Mouse (Mus musculus): ENCODE measurements around the gene Npas3. TPM values are rescaled to one million over a fixed set of nuclear protein-coding genes. Genes with fewer than 3 reads are reported as not detected.

Gene Npas3
- polyA plus RNA-seq, 1 experiment from 2014 or later = 0.61 TPM

GRCm38 (mm10) chr12:54101307-54101870 lies 852.9 kb downstream of the Npas3 start:
- no peak for DNase-seq (ENCODE audit: low spot score)
- H3K27ac ChIP-seq (replicated peaks) = no peak overlapping the region
- no peak for TF ChIP-seq CTCF (IDR thresholded peaks at IDR 0.05; ENCODE audit: low read depth)
- no peak for TF ChIP-seq EP300 (optimal IDR thresholded peaks at IDR 0.05)

DNA sequence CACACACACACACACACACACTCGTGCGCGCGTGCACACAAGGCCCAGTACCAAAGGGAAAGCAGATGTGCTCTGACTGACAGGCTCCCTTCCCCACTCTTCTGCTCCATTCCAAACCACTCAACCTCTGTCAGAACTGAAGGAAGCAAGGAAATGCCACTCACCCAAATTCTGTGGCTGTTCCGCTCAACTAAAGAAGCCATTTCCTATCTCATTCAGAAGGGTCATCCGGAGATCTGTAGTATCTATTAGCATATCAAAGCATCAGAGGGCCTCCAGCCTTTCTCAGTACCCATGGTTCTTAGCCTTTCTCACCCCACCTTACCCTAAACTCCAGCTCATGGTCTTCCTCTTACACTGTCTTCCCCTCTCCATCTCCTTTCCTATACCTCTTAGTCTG lies 854.0 kb downstream of the Npas3 start:
- Histone ChIP-seq H3K36me3 (ENCODE audit: control insufficient read depth, insufficient read depth, low read length) (no peaks in the 10 kb centered on the region), H3K9ac (ENCODE audit: low read length) (no peak overlapping the region), H3K27ac (replicated peaks) (no peak overlapping the region), H3K9me3 (ENCODE audit: control insufficient read depth, low read length) (no peaks in the 10 kb centered on the region), H3K4me3 (ENCODE audit: low read depth, low read length) (no peak overlapping the region), H3K4me2 (replicated peaks; ENCODE audit: low read depth) (no peak overlapping the region), H3K4me1 (replicated peaks; ENCODE audit: control insufficient read depth, insufficient read depth) (no peaks in the 10 kb centered on the region), H3K27me3 (ENCODE audit: control insufficient read depth, insufficient read depth, low read length) (no peaks in the 10 kb centered on the region)
- ATAC-seq (ENCODE audit: low FRiP score, low TSS enrichment) = no peak
- DNase-seq (ENCODE audit: low spot score) = no peak
- TF ChIP-seq EP300 (optimal IDR thresholded peaks at IDR 0.05) (no peak), CTCF (IDR thresholded peaks at IDR 0.05; ENCODE audit: low read depth) (no peak)
- WGBS = 79% methylated on average over 6 of the region's 6 CpGs

More at GRCm38 (mm10) chr12:54101307-54101870, 852.9 kb downstream of the Npas3 start:
- no peak for ATAC-seq (ENCODE audit: low FRiP score, low TSS enrichment)
- no peaks in the 10 kb centered on the region for H3K4me1 ChIP-seq (replicated peaks; ENCODE audit: control insufficient read depth, insufficient read depth)
- 72% methylated on average over 5 of the region's 5 CpGs for WGBS
- H3K9ac ChIP-seq (ENCODE audit: low read length) = no peak overlapping the region
- H3K36me3 ChIP-seq (ENCODE audit: control insufficient read depth, insufficient read depth, low read length) = no peaks in the 10 kb centered on the region
- no peak overlapping the region for H3K4me2 ChIP-seq (replicated peaks; ENCODE audit: low read depth)
- no peaks in the 10 kb centered on the region for H3K27me3 ChIP-seq (ENCODE audit: control insufficient read depth, insufficient read depth, low read length)
- H3K9me3 ChIP-seq (ENCODE audit: control insufficient read depth, low read length) = no peaks in the 10 kb centered on the region
- no peak overlapping the region for H3K4me3 ChIP-seq (ENCODE audit: low read depth, low read length)

GRCm38 (mm10) chr12:54105531-54105930 lies 857.1 kb downstream of the Npas3 start:
- DNase-seq (ENCODE audit: low spot score) (no peak), ATAC-seq (ENCODE audit: low FRiP score, low TSS enrichment) (0 out of 2 replicates have a peak, but pooled peaks have one; percentile 8)
- Histone ChIP-seq H3K27ac (replicated peaks) (no peak overlapping the region), H3K4me3 (ENCODE audit: low read depth, low read length) (no peak overlapping the region), H3K4me2 (replicated peaks; ENCODE audit: low read depth) (no peak overlapping the region), H3K36me3 (ENCODE audit: control insufficient read depth, insufficient read depth, low read length) (no peaks in the 10 kb centered on the region), H3K27me3 (ENCODE audit: control insufficient read depth, insufficient read depth, low read length) (no peaks in the 10 kb centered on the region), H3K4me1 (replicated peaks; ENCODE audit: control insufficient read depth, insufficient read depth) (no peaks in the 10 kb centered on the region), H3K9ac (ENCODE audit: low read length) (no peak overlapping the region), H3K9me3 (ENCODE audit: control insufficient read depth, low read length) (no peaks in the 10 kb centered on the region)
- 33% methylated on average over 5 of the region's 5 CpGs for WGBS
- no peak for TF ChIP-seq EP300 (optimal IDR thresholded peaks at IDR 0.05)
- peak; percentile 63 for TF ChIP-seq CTCF (IDR thresholded peaks at IDR 0.05; ENCODE audit: low read depth)

DNA sequence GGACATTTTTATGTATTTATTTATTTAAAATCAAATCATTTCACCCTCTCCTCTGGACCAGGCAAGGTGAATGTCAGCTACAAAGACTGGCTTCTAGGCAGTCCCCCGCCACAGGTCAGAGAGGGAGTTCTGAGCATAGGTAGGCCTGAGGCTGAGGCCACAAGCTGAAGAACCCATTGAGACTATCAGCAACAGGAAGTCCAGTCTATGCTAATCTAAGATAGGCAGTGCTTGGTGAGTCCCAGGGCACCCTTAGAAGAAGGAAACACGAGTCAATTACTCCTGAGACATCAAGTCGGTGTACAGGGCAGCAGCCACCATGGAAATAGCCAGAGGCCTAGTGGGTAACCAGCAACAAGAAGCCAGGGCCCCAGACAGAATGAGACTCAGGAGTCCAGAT lies 857.5 kb downstream of the Npas3 start:
- DNase-seq (ENCODE audit: low spot score) = no peak
- no peaks in the 10 kb centered on the region for H3K4me1 ChIP-seq (replicated peaks; ENCODE audit: control insufficient read depth, insufficient read depth)
- no peak overlapping the region for H3K27ac ChIP-seq (replicated peaks)
- WGBS = 84% methylated on average over 3 of the region's 3 CpGs
- H3K9me3 ChIP-seq (ENCODE audit: control insufficient read depth, low read length) = no peaks in the 10 kb centered on the region
- no peak overlapping the region for H3K4me2 ChIP-seq (replicated peaks; ENCODE audit: low read depth)
- H3K4me3 ChIP-seq (ENCODE audit: low read depth, low read length) = no peak overlapping the region
- no peaks in the 10 kb centered on the region for H3K36me3 ChIP-seq (ENCODE audit: control insufficient read depth, insufficient read depth, low read length)
- peak; percentile 60; the same call in 1 of the 2 replicates for ATAC-seq (ENCODE audit: low FRiP score, low TSS enrichment)
- H3K9ac ChIP-seq (ENCODE audit: low read length) = no peak overlapping the region
- TF ChIP-seq EP300 (optimal IDR thresholded peaks at IDR 0.05) = no peak
- TF ChIP-seq CTCF (IDR thresholded peaks at IDR 0.05; ENCODE audit: low read depth) = no peak
- no peaks in the 10 kb centered on the region for H3K27me3 ChIP-seq (ENCODE audit: control insufficient read depth, insufficient read depth, low read length)

DNA sequence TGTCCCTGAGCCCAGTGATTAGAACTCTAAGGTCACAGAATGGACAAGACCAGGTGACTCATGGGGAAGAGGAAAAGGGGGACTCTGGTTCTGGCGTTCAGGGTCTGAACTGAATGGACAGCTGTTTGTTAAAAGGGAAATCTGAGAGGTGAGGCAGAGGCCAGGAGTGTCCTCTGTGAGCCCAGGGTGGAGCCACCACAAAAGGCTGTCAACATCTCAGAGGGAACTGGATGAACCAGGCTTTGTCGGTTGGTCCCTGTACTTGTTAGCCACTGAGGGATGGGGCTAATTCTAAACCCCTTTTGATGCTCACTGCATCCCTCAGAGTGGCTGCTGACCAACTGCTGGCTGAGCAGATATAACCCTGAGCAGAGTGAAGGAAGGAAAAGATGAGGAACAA lies 861.9 kb downstream of the Npas3 start:
- 28% methylated on average over 2 of the region's 2 CpGs for WGBS
- no peak overlapping the region for H3K9ac ChIP-seq (ENCODE audit: low read length)
- no peak for DNase-seq (ENCODE audit: low spot score)
- no peak overlapping the region for H3K4me2 ChIP-seq (replicated peaks; ENCODE audit: low read depth)
- no peaks in the 10 kb centered on the region for H3K4me1 ChIP-seq (replicated peaks; ENCODE audit: control insufficient read depth, insufficient read depth)
- H3K36me3 ChIP-seq (ENCODE audit: control insufficient read depth, insufficient read depth, low read length) = no peaks in the 10 kb centered on the region
- TF ChIP-seq CTCF (IDR thresholded peaks at IDR 0.05; ENCODE audit: low read depth) = no peak
- no peak for TF ChIP-seq EP300 (optimal IDR thresholded peaks at IDR 0.05)
- H3K27ac ChIP-seq (replicated peaks) = no peak overlapping the region
- ATAC-seq (ENCODE audit: low FRiP score, low TSS enrichment) = no peak
- no peak overlapping the region for H3K4me3 ChIP-seq (ENCODE audit: low read depth, low read length)
- H3K27me3 ChIP-seq (ENCODE audit: control insufficient read depth, insufficient read depth, low read length) = no peaks in the 10 kb centered on the region
- no peaks in the 10 kb centered on the region for H3K9me3 ChIP-seq (ENCODE audit: control insufficient read depth, low read length)

DNA sequence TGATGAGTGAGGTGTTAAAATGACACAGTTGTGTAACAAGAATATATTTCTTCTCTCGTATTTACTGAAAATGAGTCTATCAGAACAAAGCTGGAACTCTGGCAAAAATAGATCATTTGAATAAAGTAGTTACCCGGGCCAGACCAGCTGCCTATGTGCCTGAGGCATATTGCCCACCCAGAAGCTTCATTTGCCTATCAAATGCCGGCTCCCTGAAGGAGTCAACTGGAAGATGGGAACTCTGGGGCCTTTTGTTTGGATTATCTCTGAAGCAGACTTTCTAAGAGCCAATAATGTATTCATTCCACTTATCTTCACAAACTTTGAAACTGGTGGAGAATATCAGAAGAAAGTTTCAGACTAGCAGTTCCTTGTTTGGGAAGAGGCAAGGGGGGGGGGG lies 862.5 kb downstream of the Npas3 start:
- Histone ChIP-seq H3K27me3 (ENCODE audit: control insufficient read depth, insufficient read depth, low read length) (no peaks in the 10 kb centered on the region), H3K36me3 (ENCODE audit: control insufficient read depth, insufficient read depth, low read length) (no peaks in the 10 kb centered on the region), H3K4me3 (ENCODE audit: low read depth, low read length) (no peak overlapping the region), H3K9ac (ENCODE audit: low read length) (no peak overlapping the region), H3K4me2 (replicated peaks; ENCODE audit: low read depth) (no peak overlapping the region), H3K9me3 (ENCODE audit: control insufficient read depth, low read length) (no peaks in the 10 kb centered on the region), H3K27ac (replicated peaks) (no peak overlapping the region), H3K4me1 (replicated peaks; ENCODE audit: control insufficient read depth, insufficient read depth) (no peaks in the 10 kb centered on the region)
- WGBS = 42% methylated on average over 3 of the region's 3 CpGs
- no peak for ATAC-seq (ENCODE audit: low FRiP score, low TSS enrichment)
- TF ChIP-seq CTCF (IDR thresholded peaks at IDR 0.05; ENCODE audit: low read depth) (no peak), EP300 (optimal IDR thresholded peaks at IDR 0.05) (no peak)
- no peak for DNase-seq (ENCODE audit: low spot score)

All from stomach, postnatal 0 days (tissue).